Comparison of ENCODE assay signal across 16 mouse cellular contexts in genomic region chr17:88706231-88706649, GRCm38 (mm10). TPM values are rescaled to one million over a fixed set of nuclear protein-coding genes. Genes with fewer than 3 reads are reported as not detected.
A peak's percentile ranks its signal among the peaks of the same experiment; 100 is the strongest.
DNase-seq lines count a peak whose midpoint lies in the region; ATAC-seq and TF ChIP-seq lines count a peak whose summit lies in the region.
"Had no signal": no experiment of that assay in that cellular context is flagged by ENCODE, and none has a peak within 500 bp of the region (broad histone marks: within the 10 kb centered on the region; RNA-seq: fewer than 3 reads in every experiment).

No protein-coding gene starts in this region.

- TF ChIP-seq CTCF in E14TG2a.4 (conservative IDR thresholded peaks at IDR 0.05; ENCODE audit: low read length): no peak

- H3K9ac ChIP-seq in forebrain, embryonic 13.5 days: no peak overlapping the region
- H3K9ac ChIP-seq: embryonic facial prominence, embryonic 12.5 days; liver, embryonic 14.5 days had no signal

- no peaks in the 10 kb centered on the region for H3K27me3 ChIP-seq in E14TG2a.4 (ENCODE audit: insufficient read depth, low read length)
- no peaks in the 10 kb centered on the region for H3K27me3 ChIP-seq in forebrain, embryonic 13.5 days
- H3K27me3 ChIP-seq in midbrain, embryonic 10.5 days (ENCODE audit: low read depth, poor library complexity, severe bottlenecking): no peaks in the 10 kb centered on the region
- H3K27me3 ChIP-seq: embryonic facial prominence, embryonic 12.5 days had no signal

- H3K4me2 ChIP-seq in forebrain, embryonic 13.5 days: no peak overlapping the region
- H3K4me2 ChIP-seq: embryonic facial prominence, embryonic 12.5 days had no signal

- ATAC-seq in forebrain, embryonic 13.5 days: peak; percentile 53; the same call in 1 of the 2 replicates
- ATAC-seq in inflammation-experienced regulatory T-cells, adult 6 months: no peak

- H3K27ac ChIP-seq in forebrain, embryonic 13.5 days: no peak overlapping the region
- peak overlapping the region; percentile 34 for H3K27ac ChIP-seq in midbrain, embryonic 10.5 days (replicated peaks)
- H3K27ac ChIP-seq: embryonic facial prominence, embryonic 12.5 days; layer of hippocampus, adult 2 months; liver, embryonic 14.5 days; macrophage had no signal

- H3K4me1 ChIP-seq in E14TG2a.4 (replicated peaks; ENCODE audit: low read depth, low read length): peaks cover 25% of the 10 kb centered on the region
- H3K4me1 ChIP-seq in forebrain, embryonic 13.5 days: peaks cover 19% of the 10 kb centered on the region
- H3K4me1 ChIP-seq in midbrain, embryonic 10.5 days: peaks cover 15% of the 10 kb centered on the region
- H3K4me1 ChIP-seq: embryonic facial prominence, embryonic 12.5 days had no signal

- 16% methylated on average over 8 of the region's 8 CpGs for WGBS in forebrain, embryonic 13.5 days
- WGBS in midbrain, embryonic 10.5 days: 21% methylated on average over 8 of the region's 8 CpGs

- H3K9me3 ChIP-seq in E14TG2a.4 (ENCODE audit: low read length): no peaks in the 10 kb centered on the region
- no peaks in the 10 kb centered on the region for H3K9me3 ChIP-seq in forebrain, embryonic 13.5 days (replicated peaks)
- no peaks in the 10 kb centered on the region for H3K9me3 ChIP-seq in midbrain, embryonic 10.5 days (replicated peaks)
- H3K9me3 ChIP-seq: embryonic facial prominence, embryonic 12.5 days had no signal

- peak overlapping the region; percentile 26; the same call in 1 of the 2 replicates for H3K4me3 ChIP-seq in E14TG2a.4 (replicated peaks; ENCODE audit: low read length)
- no peak overlapping the region for H3K4me3 ChIP-seq in forebrain, embryonic 13.5 days
- H3K4me3 ChIP-seq in midbrain, embryonic 10.5 days: no peak overlapping the region
- H3K4me3 ChIP-seq: embryonic facial prominence, embryonic 12.5 days; layer of hippocampus, adult 2 months had no signal

- H3K36me3 ChIP-seq in E14TG2a.4 (ENCODE audit: insufficient read depth, low read length): no peaks in the 10 kb centered on the region
- no peaks in the 10 kb centered on the region for H3K36me3 ChIP-seq in forebrain, embryonic 13.5 days (ENCODE audit: poor library complexity, severe bottlenecking)
- no peaks in the 10 kb centered on the region for H3K36me3 ChIP-seq in midbrain, embryonic 10.5 days
- H3K36me3 ChIP-seq: embryonic facial prominence, embryonic 12.5 days had no signal

- DNase-seq in ES-CJ7 (ENCODE audit: low read depth, low spot score): peak; percentile 86
- peak; percentile 36 for DNase-seq in midbrain, embryonic 10.5 days (ENCODE audit: low spot score)
- no peak for DNase-seq in heart, postnatal 4 days
- no peak for DNase-seq in gastrocnemius, postnatal 25 days
- DNase-seq: cerebellum, adult 8-10 months; heart, postnatal 10 days; kidney, adult 8-10 months; left cerebral cortex, postnatal 4 days had no signal

RNA-seq across cellular contexts. Expression of gene Gtf2a1l, which starts 37.8 kb away (rescaled TPM):
- polyA plus RNA-seq in forebrain, embryonic 13.5 days (2015; fragmentation: Nextera tagmentation; extraction: Ambion mirVana): 0.15 and 0.16 TPM in 2 replicates
- 0.19 TPM in 1 of 2 replicates, not detected in the other for polyA plus RNA-seq in midbrain, embryonic 10.5 days (2016; fragmentation: Nextera tagmentation; extraction: Ambion mirVana)
- total RNA-seq in heart, postnatal 4 days (2021): not detected
- under 1 TPM in 1 of 3 experiments, not detected in 2; 0.24 TPM for polyA plus RNA-seq in inflammation-experienced regulatory T-cells, adult 6 months (2017; shearing (Covaris generic))
- total RNA-seq in gastrocnemius, postnatal 25 days (2021): not detected
- total RNA-seq: granulocyte monocyte progenitor cell, adult 5-6 weeks; heart, postnatal 10 days; layer of hippocampus, adult 2 months had no signal
- polyA plus RNA-seq: liver, embryonic 14.5 days; macrophage had no signal

Comparison
In these comparisons a context has a peak if more than half of its experiments do, and no peak if none do; other contexts are left out.
1. DNase-seq: peak in ES-CJ7 (single experiment) and midbrain, embryonic 10.5 days (single experiment); none in heart, postnatal 4 days (single experiment) and gastrocnemius, postnatal 25 days (single experiment).